Mouse (Mus musculus) hindbrain, embryonic 16.5 days (tissue): ENCODE measurements around the gene Sema3f. TPM values are rescaled to one million over a fixed set of nuclear protein-coding genes. Genes with fewer than 3 reads are reported as not detected.

Experiments used
- ATAC-seq: fragments of 200-750 bp; cut with Nextera tagmentation; 2 replicates; pipeline ENCODE4 v1.8.0; 2017; ENCODE audit warnings: moderate TSS enrichment, moderate library complexity
- H3K27ac ChIP-seq: fragments of 300-500 bp; sonication (generic); 2 replicates; pipeline ENCODE4 v1.5.1; 2014; ENCODE audit warnings: low read depth, mild to moderate bottlenecking, control low read depth, low read length, moderate library complexity
- H3K27me3 ChIP-seq: fragments of 300-500 bp; sonication (generic); replicated peaks from 2 replicates; pipeline ENCODE4 v1.6.1; 2014; ENCODE audit warnings: low read length; ENCODE audit not compliant: control insufficient read depth, insufficient read depth
- H3K36me3 ChIP-seq: fragments of 300-500 bp; sonication (generic); 2 replicates; pipeline ENCODE4 v1.6.1; 2014; ENCODE audit warnings: mild to moderate bottlenecking, low read length, moderate library complexity, mixed read lengths; ENCODE audit not compliant: control insufficient read depth, insufficient read depth
- H3K4me1 ChIP-seq: fragments of 300-500 bp; sonication (generic); 2 replicates; pipeline ENCODE4 v1.6.1; 2014; ENCODE audit warnings: low read depth, low read length; ENCODE audit not compliant: control insufficient read depth, insufficient read depth
- H3K4me2 ChIP-seq: fragments of 300-500 bp; sonication (generic); 2 replicates; pipeline ENCODE4 v1.6.1; 2014; ENCODE audit warnings: mild to moderate bottlenecking, low read length, control low read depth, moderate library complexity
- H3K4me3 ChIP-seq: fragments of 300-500 bp; sonication (generic); 2 replicates; pipeline ENCODE4 v1.5.1; 2014; ENCODE audit warnings: mild to moderate bottlenecking, low read length, control low read depth, moderate library complexity
- H3K9ac ChIP-seq: fragments of 300-500 bp; sonication (generic); 2 replicates; pipeline ENCODE4 v1.6.1; 2014; ENCODE audit warnings: low read depth, mild to moderate bottlenecking, control low read depth, low read length, moderate library complexity
- H3K9me3 ChIP-seq: fragments of 300-500 bp; sonication (generic); 2 replicates; pipeline ENCODE4 v1.6.1; 2014; ENCODE audit warnings: mild to moderate bottlenecking, low read length, moderate library complexity; ENCODE audit not compliant: control insufficient read depth
- WGBS: fragments of 180-500 bp; shearing (Covaris S2); extraction: QIAGEN DNeasy Blood & Tissue Kit; methylation state at CpG from one replicate; pipeline ENCODE4 v1.1.7; 2014; 5-methylcytosine and 5-hydroxymethylcytosine counted together
- polyA plus RNA-seq: library from polyadenylated mRNA; unstranded; fragments of >200 nt; fragmentation: Nextera tagmentation; extraction: Ambion mirVana; gene quantifications from 2 replicates; pipeline ENCODE4 v1.2.1, GENCODE M21; 2015

The Sema3f gene
- polyA plus RNA-seq, 1 experiment from 2014 or later = 10.0 TPM

- H3K9ac ChIP-seq = peak overlapping the region; percentile 93
- ATAC-seq = no peak
- H3K27me3 ChIP-seq = no peaks in the 10 kb centered on the region
- H3K4me1 ChIP-seq = peaks cover 48% of the 10 kb centered on the region
- peak overlapping the region; percentile 79 for H3K27ac ChIP-seq
- no peaks in the 10 kb centered on the region for H3K9me3 ChIP-seq
- whole genome bisulfite sequencing = 3% methylated on average over 14 of the region's 14 CpGs
- no peaks in the 10 kb centered on the region for H3K36me3 ChIP-seq
- H3K4me3 ChIP-seq = peak overlapping the region; percentile 83
- H3K4me2 ChIP-seq = peak overlapping the region; percentile 95
Measured at GRCm38 (mm10) chr9:107706781-107707211, 3.5 kb downstream of the Sema3f start.

- Histone ChIP-seq H3K27ac (peak overlapping the region; percentile 24; the same call in 1 of the 2 replicates), H3K4me3 (no peak overlapping the region), H3K36me3 (no peaks in the 10 kb centered on the region), H3K4me1 (peaks cover 64% of the 10 kb centered on the region), H3K9ac (no peak overlapping the region), H3K27me3 (no peaks in the 10 kb centered on the region), H3K9me3 (no peaks in the 10 kb centered on the region), H3K4me2 (no peak overlapping the region)
- 56% methylated on average over 14 of the region's 14 CpGs for WGBS
- no peak for ATAC-seq
Measured at GRCm38 (mm10) chr9:107703337-107704122, 6.7 kb downstream of the Sema3f start.

GRCm38 (mm10) chr9:107702606-107703185 is 7.6 kb downstream of the Sema3f start:
- H3K4me3 ChIP-seq = no peak overlapping the region
- WGBS = 62% methylated on average over 3 of the region's 3 CpGs
- H3K36me3 ChIP-seq = no peaks in the 10 kb centered on the region
- no peak overlapping the region for H3K4me2 ChIP-seq
- no peaks in the 10 kb centered on the region for H3K27me3 ChIP-seq
- H3K9me3 ChIP-seq = no peaks in the 10 kb centered on the region
- H3K27ac ChIP-seq = peak overlapping the region; percentile 24; the same call in 1 of the 2 replicates
- ATAC-seq = peak; percentile 22; the same call in 1 of the 2 replicates
- H3K4me1 ChIP-seq = peaks cover 64% of the 10 kb centered on the region
- no peak overlapping the region for H3K9ac ChIP-seq

GRCm38 (mm10) chr9:107701594-107701993 is 8.7 kb downstream of the Sema3f start:
- H3K27ac ChIP-seq = peak overlapping the region; percentile 35; the same call in 1 of the 2 replicates
- no peak overlapping the region for H3K9ac ChIP-seq
- no peak overlapping the region for H3K4me3 ChIP-seq
- H3K4me1 ChIP-seq = peaks cover 64% of the 10 kb centered on the region
- 40% methylated on average over 12 of the region's 12 CpGs for WGBS
- no peaks in the 10 kb centered on the region for H3K9me3 ChIP-seq
- H3K36me3 ChIP-seq = no peaks in the 10 kb centered on the region
- no peak overlapping the region for H3K4me2 ChIP-seq
- no peaks in the 10 kb centered on the region for H3K27me3 ChIP-seq
- peak; percentile 59 for ATAC-seq

- Histone ChIP-seq H3K4me2 (no peak overlapping the region), H3K4me1 (peaks cover 61% of the 10 kb centered on the region), H3K27ac (peak overlapping the region; percentile 32), H3K36me3 (no peaks in the 10 kb centered on the region), H3K4me3 (no peak overlapping the region), H3K27me3 (no peaks in the 10 kb centered on the region), H3K9ac (0 out of 2 replicates have a peak overlapping the region, but pooled peaks have one; percentile 18), H3K9me3 (no peaks in the 10 kb centered on the region)
- peak; percentile 58; the same call in 1 of the 2 replicates for ATAC-seq
- 18% methylated on average over 6 of the region's 6 CpGs for WGBS
Measured at GRCm38 (mm10) chr9:107700114-107700571, 10.1 kb downstream of the Sema3f start.

- no peak overlapping the region for H3K4me2 ChIP-seq
- no peaks in the 10 kb centered on the region for H3K36me3 ChIP-seq
- no peak overlapping the region for H3K4me3 ChIP-seq
- peak overlapping the region; percentile 32; the same call in 1 of the 2 replicates for H3K27ac ChIP-seq
- H3K27me3 ChIP-seq = no peaks in the 10 kb centered on the region
- H3K9ac ChIP-seq = no peak overlapping the region
- no peaks in the 10 kb centered on the region for H3K9me3 ChIP-seq
- peaks cover 61% of the 10 kb centered on the region for H3K4me1 ChIP-seq
- WGBS = 12% methylated on average over 9 of the region's 9 CpGs
- no peak for ATAC-seq
Measured at GRCm38 (mm10) chr9:107699376-107699980, 10.8 kb downstream of the Sema3f start.

- H3K9me3 ChIP-seq = no peaks in the 10 kb centered on the region
- 17% methylated on average over 14 of the region's 14 CpGs for WGBS
- no peak overlapping the region for H3K27ac ChIP-seq
- no peaks in the 10 kb centered on the region for H3K27me3 ChIP-seq
- 0 out of 2 replicates have a peak overlapping the region, but pooled peaks have one; percentile 6 for H3K9ac ChIP-seq
- no peak for ATAC-seq
- H3K4me2 ChIP-seq = 0 out of 2 replicates have a peak overlapping the region, but pooled peaks have one; percentile 2
- no peaks in the 10 kb centered on the region for H3K36me3 ChIP-seq
- peaks cover 56% of the 10 kb centered on the region for H3K4me1 ChIP-seq
- H3K4me3 ChIP-seq = no peak overlapping the region
Measured at GRCm38 (mm10) chr9:107698611-107699190, 11.6 kb downstream of the Sema3f start.

GRCm38 (mm10) chr9:107697811-107698521 is 12.3 kb downstream of the Sema3f start:
- Histone ChIP-seq H3K36me3 (no peaks in the 10 kb centered on the region), H3K9ac (no peak overlapping the region; the same call in 1 of the 2 replicates), H3K27ac (no peak overlapping the region), H3K4me2 (0 out of 2 replicates have a peak overlapping the region, but pooled peaks have one; percentile 2), H3K27me3 (no peaks in the 10 kb centered on the region), H3K9me3 (no peaks in the 10 kb centered on the region), H3K4me3 (no peak overlapping the region), H3K4me1 (peaks cover 56% of the 10 kb centered on the region)
- 11% methylated on average over 14 of the region's 14 CpGs for WGBS
- peak; percentile 7; the same call in 1 of the 2 replicates for ATAC-seq
